Mouse (Mus musculus) hindbrain, postnatal 0 days (tissue): ENCODE results near the gene Nrd1. TPM values are rescaled to one million over a fixed set of nuclear protein-coding genes. Genes with fewer than 3 reads are reported as not detected.

Experiments used
- ATAC-seq: fragments of 200-750 bp; cut with Nextera tagmentation; 2 replicates; pipeline ENCODE4 v1.8.0; 2017; ENCODE audit warnings: mild to moderate bottlenecking, moderate TSS enrichment, moderate library complexity
- DNase-seq: peaks from one replicate; pipeline ENCODE4 v3.0.0-alpha.2; 2015; ENCODE audit warnings: low spot score
- H3K27ac ChIP-seq: fragments of 300-500 bp; sonication (generic); 2 replicates; pipeline ENCODE4 v1.5.1; 2014; ENCODE audit warnings: mild to moderate bottlenecking
- H3K27me3 ChIP-seq: fragments of 300-500 bp; sonication (generic); 2 replicates; pipeline ENCODE4 v1.6.1; 2014; ENCODE audit warnings: low read length, mixed read lengths; ENCODE audit not compliant: insufficient read depth
- H3K36me3 ChIP-seq: fragments of 300-500 bp; sonication (generic); 2 replicates; pipeline ENCODE4 v1.6.1; 2014; ENCODE audit warnings: low read length, mixed read lengths; ENCODE audit not compliant: insufficient read depth
- H3K4me1 ChIP-seq: fragments of 300-500 bp; sonication (generic); 2 replicates; pipeline ENCODE4 v1.6.1; 2014; ENCODE audit warnings: antibody characterized with exemption, low read length, mixed read lengths; ENCODE audit not compliant: insufficient read depth
- H3K4me2 ChIP-seq: fragments of 300-500 bp; sonication (generic); 2 replicates; pipeline ENCODE4 v1.6.1; 2014; ENCODE audit warnings: low read depth, mild to moderate bottlenecking, low read length, moderate library complexity, mixed read lengths
- H3K4me3 ChIP-seq: fragments of 300-500 bp; sonication (generic); 2 replicates; pipeline ENCODE4 v1.5.1; 2014; ENCODE audit warnings: low read length
- H3K9ac ChIP-seq: fragments of 300-500 bp; sonication (generic); replicated peaks from 2 replicates; pipeline ENCODE4 v1.6.1; 2014; ENCODE audit warnings: mild to moderate bottlenecking, low read length, moderate library complexity, mixed read lengths
- H3K9me3 ChIP-seq: fragments of 300-500 bp; sonication (generic); 2 replicates; pipeline ENCODE4 v1.6.1; 2016; ENCODE audit warnings: low read length, mixed read lengths
- CTCF ChIP-seq: IDR thresholded peaks from 2 replicates; pipeline ENCODE4 v1.5.1; 2016; ENCODE audit warnings: antibody characterized with exemption, control low read depth, low read depth
- WGBS: fragments of 180-500 bp; shearing (Covaris S2); extraction: QIAGEN DNeasy Blood & Tissue Kit; methylation state at CpG from one replicate; pipeline ENCODE4 v1.1.7; 2014; 5-methylcytosine and 5-hydroxymethylcytosine counted together
- polyA plus RNA-seq: library from polyadenylated mRNA; unstranded; fragments of >200 nt; fragmentation: Nextera tagmentation; extraction: Ambion mirVana; gene quantifications from 2 replicates; pipeline ENCODE4 v1.2.1, GENCODE M21; 2015
- total RNA-seq: library from RNA; depleted of rRNA; stranded (reverse); fragments of >200 nt; gene quantifications from 2 replicates; pipeline ENCODE4 v1.2.3, GENCODE M21; 2014

The Nrd1 gene
- total and polyA plus RNA-seq, 2 experiments from 2014 or later: 36.8 to 52.3 TPM

DNA sequence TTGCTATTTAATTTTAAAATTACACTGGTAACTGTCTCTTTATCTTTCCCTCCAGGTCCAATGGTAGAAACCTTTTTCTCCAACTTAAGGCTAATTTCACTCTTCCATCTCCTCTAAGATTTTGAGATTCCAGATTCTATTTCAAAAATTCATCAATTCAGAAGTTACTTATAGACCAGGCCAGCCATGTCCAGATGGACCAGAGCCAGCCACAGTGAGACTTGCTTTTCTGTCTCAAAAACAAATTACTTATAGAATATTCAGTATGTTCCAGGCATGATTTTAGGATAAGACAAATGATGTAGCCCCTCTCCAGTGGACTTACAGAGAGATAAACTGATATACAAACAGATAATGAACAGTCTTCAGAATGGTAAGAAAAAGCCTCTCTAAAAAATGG, 8.6 kb upstream of the Nrd1 start:
- H3K4me2 ChIP-seq: no peak overlapping the region
- H3K9me3 ChIP-seq: no peaks in the 10 kb centered on the region
- no peaks in the 10 kb centered on the region for H3K27me3 ChIP-seq
- H3K4me3 ChIP-seq: no peak overlapping the region
- H3K36me3 ChIP-seq: no peaks in the 10 kb centered on the region
- ATAC-seq (no peak), DNase-seq (no peak)
- no peak overlapping the region for H3K27ac ChIP-seq
- no peak overlapping the region for H3K9ac ChIP-seq
- TF ChIP-seq CTCF: no peak
- H3K4me1 ChIP-seq: no peaks in the 10 kb centered on the region

DNA sequence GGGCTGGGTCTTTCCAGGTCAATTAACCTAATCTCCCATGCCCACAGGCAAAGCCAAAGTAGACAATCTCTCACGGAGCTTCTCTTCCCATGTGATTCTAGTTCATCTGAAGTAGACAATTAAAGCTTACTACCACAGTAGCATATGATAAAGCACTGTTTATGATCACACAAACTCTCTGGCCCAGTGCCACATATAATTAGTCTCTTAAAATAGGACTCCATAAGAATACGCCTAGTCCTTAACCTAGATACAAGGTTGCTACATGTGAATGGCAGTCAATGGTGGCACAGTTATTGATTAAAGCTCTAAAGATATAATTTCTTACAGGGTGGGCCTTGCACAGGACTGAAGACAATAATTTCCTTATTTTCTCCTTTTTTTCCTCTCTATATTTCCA, 7.5 kb upstream of the Nrd1 start:
- no peaks in the 10 kb centered on the region for H3K4me1 ChIP-seq
- WGBS: 50% methylated on average over 2 of the region's 2 CpGs
- H3K4me3 ChIP-seq: no peak overlapping the region
- H3K9me3 ChIP-seq: no peaks in the 10 kb centered on the region
- H3K9ac ChIP-seq: no peak overlapping the region
- no peak overlapping the region for H3K4me2 ChIP-seq
- H3K36me3 ChIP-seq: no peaks in the 10 kb centered on the region
- no peak overlapping the region for H3K27ac ChIP-seq
- no peaks in the 10 kb centered on the region for H3K27me3 ChIP-seq
- TF ChIP-seq CTCF: no peak
- ATAC-seq (no peak), DNase-seq (no peak)

DNA sequence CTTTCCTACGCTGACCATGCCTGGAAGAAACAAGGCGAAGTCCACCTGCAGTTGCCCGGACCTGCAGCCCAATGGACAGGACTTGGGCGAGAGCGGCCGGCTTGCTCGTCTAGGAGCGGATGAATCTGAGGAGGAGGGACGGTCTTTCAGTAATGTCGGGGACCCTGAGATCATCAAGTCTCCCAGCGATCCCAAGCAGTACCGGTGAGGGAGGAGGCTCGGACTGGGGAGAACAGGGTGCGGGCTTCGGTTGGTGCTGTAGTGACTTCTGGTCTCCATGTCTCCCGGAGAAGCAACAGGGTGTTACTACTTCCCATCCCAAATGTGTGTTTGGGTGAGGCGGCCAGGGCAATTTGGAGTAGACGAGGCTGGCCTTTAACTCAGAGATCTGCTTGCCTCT, 506 bp downstream of the Nrd1 start:
- peak overlapping the region; percentile 76 for H3K4me2 ChIP-seq
- peak overlapping the region; percentile 87 for H3K27ac ChIP-seq
- no peaks in the 10 kb centered on the region for H3K27me3 ChIP-seq
- DNase-seq (no peak), ATAC-seq (no peak; the same call in 1 of the 2 replicates)
- WGBS: under 1% methylated on average over 18 of the region's 18 CpGs
- no peaks in the 10 kb centered on the region for H3K36me3 ChIP-seq
- H3K9me3 ChIP-seq: no peaks in the 10 kb centered on the region
- peak overlapping the region; percentile 84 for H3K9ac ChIP-seq
- TF ChIP-seq CTCF: no peak
- peak overlapping the region; percentile 70 for H3K4me3 ChIP-seq
- peaks cover 11% of the 10 kb centered on the region; the same call in 1 of the 2 replicates for H3K4me1 ChIP-seq

DNA sequence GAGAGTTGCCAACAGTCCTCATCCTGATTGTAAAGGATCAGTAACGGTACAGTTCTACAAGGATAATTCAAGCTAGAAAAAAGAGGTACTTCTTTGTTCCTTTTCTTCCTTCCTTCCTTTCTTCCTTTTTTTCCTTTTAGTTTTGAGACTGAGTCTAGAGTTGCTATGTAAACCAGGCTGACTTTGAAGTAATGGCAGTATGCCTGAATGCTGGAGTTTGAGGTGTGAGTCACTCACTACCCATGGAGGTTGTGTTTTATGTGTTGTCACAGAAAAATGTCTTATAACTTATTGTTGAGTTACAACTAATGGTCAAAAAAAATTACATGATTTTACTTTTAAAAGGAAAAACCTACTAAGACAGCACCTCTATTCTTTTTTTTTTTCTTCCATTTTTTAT, 7.6 kb downstream of the Nrd1 start:
- TF ChIP-seq CTCF: no peak
- Histone ChIP-seq H3K27ac (no peak overlapping the region), H3K4me3 (no peak overlapping the region), H3K9ac (no peak overlapping the region), H3K4me1 (no peaks in the 10 kb centered on the region), H3K4me2 (no peak overlapping the region), H3K9me3 (no peaks in the 10 kb centered on the region), H3K36me3 (no peaks in the 10 kb centered on the region), H3K27me3 (no peaks in the 10 kb centered on the region)
- whole genome bisulfite sequencing: 73% methylated on average over 1 of the region's 1 CpGs
- no peak for DNase-seq
- no peak for ATAC-seq

DNA sequence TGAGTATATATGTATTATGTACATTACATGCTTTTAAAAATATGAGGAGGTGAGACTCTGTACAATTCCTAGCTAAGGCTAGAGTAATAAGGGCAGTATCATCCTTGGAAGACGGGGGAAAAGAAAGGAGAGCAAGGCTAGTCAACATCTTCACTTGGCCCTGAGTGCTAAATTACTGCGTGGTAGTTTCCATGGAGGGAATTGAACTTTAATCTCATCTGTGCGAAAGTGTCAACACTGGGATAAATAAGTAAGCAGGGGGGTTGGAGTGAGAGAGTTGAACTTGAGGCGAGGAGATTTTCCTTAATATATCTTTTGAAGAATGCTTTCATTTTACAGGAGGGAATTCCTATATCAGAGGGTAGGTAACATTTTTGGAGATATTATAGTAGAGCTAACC, 13.6 kb downstream of the Nrd1 start:
- no peak for DNase-seq
- Histone ChIP-seq H3K4me2 (no peak overlapping the region), H3K9me3 (no peaks in the 10 kb centered on the region), H3K4me1 (no peaks in the 10 kb centered on the region), H3K27me3 (no peaks in the 10 kb centered on the region), H3K9ac (no peak overlapping the region), H3K27ac (no peak overlapping the region), H3K4me3 (no peak overlapping the region), H3K36me3 (peaks cover 7% of the 10 kb centered on the region; the same call in 1 of the 2 replicates)
- ATAC-seq: no peak
- TF ChIP-seq CTCF: no peak
- WGBS: 94% methylated on average over 4 of the region's 4 CpGs

DNA sequence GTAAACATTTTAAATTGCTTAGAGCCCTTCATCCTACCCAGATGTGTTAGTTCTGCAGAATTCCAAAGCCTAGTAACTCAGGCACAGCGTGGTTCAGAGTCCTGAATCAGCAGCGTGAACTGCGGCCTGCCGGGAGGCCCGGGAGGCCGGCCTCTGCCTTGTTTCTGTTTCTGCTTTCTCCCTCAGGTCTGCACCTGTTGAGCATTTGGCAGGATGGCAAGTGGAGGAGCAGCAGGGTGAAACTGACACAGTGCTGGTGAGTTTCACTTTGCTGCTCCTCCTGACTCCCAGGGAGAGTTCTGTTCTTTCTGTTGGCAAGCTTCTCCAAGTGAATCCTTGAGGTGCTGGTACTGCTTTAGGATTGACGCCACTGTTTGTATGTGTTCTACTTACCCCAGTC, 17.0 kb downstream of the Nrd1 start:
- 50% methylated on average over 7 of the region's 7 CpGs for WGBS
- H3K27ac ChIP-seq: no peak overlapping the region
- no peak overlapping the region for H3K4me2 ChIP-seq
- TF ChIP-seq CTCF: no peak
- peaks cover 11% of the 10 kb centered on the region; the same call in 1 of the 2 replicates for H3K36me3 ChIP-seq
- H3K27me3 ChIP-seq: no peaks in the 10 kb centered on the region
- no peak overlapping the region for H3K9ac ChIP-seq
- no peak overlapping the region for H3K4me3 ChIP-seq
- no peak for ATAC-seq
- no peaks in the 10 kb centered on the region for H3K9me3 ChIP-seq
- no peaks in the 10 kb centered on the region for H3K4me1 ChIP-seq
- no peak for DNase-seq

DNA sequence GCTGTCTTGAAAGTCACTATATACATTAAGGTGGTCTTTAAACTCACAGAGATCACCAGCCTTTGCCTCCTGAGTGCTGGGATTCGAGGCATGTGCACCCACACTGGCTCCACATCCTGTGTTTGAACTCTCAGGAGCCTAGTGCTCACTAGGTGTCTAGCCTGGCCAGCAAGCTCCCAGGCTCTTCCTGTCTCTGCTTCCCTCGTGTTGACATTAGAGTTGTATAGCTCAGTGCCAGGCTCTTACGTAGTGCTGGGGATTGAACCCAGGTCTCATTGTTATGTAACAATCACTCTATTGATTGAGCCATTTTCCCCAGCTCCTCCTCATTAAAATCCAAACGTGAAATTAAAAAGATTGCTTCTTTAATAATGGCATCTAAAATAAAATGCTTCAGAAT, 18.8 kb downstream of the Nrd1 start:
- DNase-seq (no peak), ATAC-seq (no peak)
- Histone ChIP-seq H3K4me3 (no peak overlapping the region), H3K9ac (no peak overlapping the region), H3K4me1 (no peaks in the 10 kb centered on the region), H3K4me2 (no peak overlapping the region), H3K27me3 (no peaks in the 10 kb centered on the region), H3K9me3 (no peaks in the 10 kb centered on the region), H3K27ac (no peak overlapping the region), H3K36me3 (peaks cover 14% of the 10 kb centered on the region; the same call in 1 of the 2 replicates)
- 76% methylated on average over 4 of the region's 4 CpGs for WGBS
- no peak for TF ChIP-seq CTCF

DNA sequence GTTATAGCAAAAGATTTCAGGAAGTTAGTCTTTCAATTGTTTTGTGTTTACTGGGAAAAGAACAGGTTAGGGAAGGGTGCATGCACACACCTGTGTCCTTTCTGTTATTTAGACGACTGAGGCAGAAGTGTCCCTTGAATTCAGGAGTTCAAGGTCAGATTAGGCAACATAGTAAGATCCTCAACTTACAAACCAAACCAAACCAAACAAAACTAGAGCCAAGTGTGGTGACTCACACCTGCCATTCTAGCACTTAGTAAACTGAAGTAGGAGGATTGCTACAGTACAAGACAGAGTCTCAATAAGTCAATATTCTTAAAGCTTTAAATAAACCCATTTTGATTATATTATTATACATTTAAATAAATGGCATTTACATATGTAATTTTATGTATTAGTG, 21.5 kb downstream of the Nrd1 start:
- H3K9ac ChIP-seq: no peak overlapping the region
- no peak overlapping the region for H3K27ac ChIP-seq
- H3K9me3 ChIP-seq: no peaks in the 10 kb centered on the region
- TF ChIP-seq CTCF: no peak
- H3K27me3 ChIP-seq: no peaks in the 10 kb centered on the region
- no peak overlapping the region for H3K4me2 ChIP-seq
- H3K4me3 ChIP-seq: no peak overlapping the region
- DNase-seq (no peak), ATAC-seq (no peak)
- 80% methylated on average over 1 of the region's 1 CpGs for WGBS
- H3K4me1 ChIP-seq: no peaks in the 10 kb centered on the region
- H3K36me3 ChIP-seq: peaks cover 14% of the 10 kb centered on the region; the same call in 1 of the 2 replicates
